Mouse (Mus musculus): ENCODE data around the gene Rmdn3. TPM values are rescaled to one million over a fixed set of nuclear protein-coding genes. Genes with fewer than 3 reads are reported as not detected.

Rmdn3 gene
- polyA plus RNA-seq, 1 experiment from 2014 or later: 52.1 TPM

GRCm38 (mm10) chr2:119163135-119163534, 6.3 kb upstream of the Rmdn3 start:
- WGBS: 77% methylated on average over 3 of the region's 3 CpGs
- Histone ChIP-seq H3K27ac (no peak overlapping the region), H3K4me3 (no peak overlapping the region), H3K27me3 (ENCODE audit: low read depth, poor library complexity, severe bottlenecking) (peaks cover 46% of the 10 kb centered on the region), H3K9me3 (replicated peaks) (no peaks in the 10 kb centered on the region), H3K36me3 (no peaks in the 10 kb centered on the region), H3K4me1 (peaks cover 17% of the 10 kb centered on the region)
- no peak for DNase-seq (ENCODE audit: low spot score)

GRCm38 (mm10) chr2:119161247-119161646, 4.4 kb upstream of the Rmdn3 start:
- 48% methylated on average over 2 of the region's 2 CpGs for WGBS
- DNase-seq (ENCODE audit: low spot score): no peak
- H3K4me3 ChIP-seq: no peak overlapping the region

GRCm38 (mm10) chr2:119157836-119158235, 1.0 kb upstream of the Rmdn3 start:
- no peaks in the 10 kb centered on the region for H3K27me3 ChIP-seq (ENCODE audit: low read depth, poor library complexity, severe bottlenecking)
- no peak overlapping the region for H3K27ac ChIP-seq
- H3K36me3 ChIP-seq: peaks cover 22% of the 10 kb centered on the region
- H3K4me1 ChIP-seq: peaks cover 24% of the 10 kb centered on the region
- H3K4me3 ChIP-seq: no peak overlapping the region
- H3K9me3 ChIP-seq (replicated peaks): no peaks in the 10 kb centered on the region
- no peak for DNase-seq (ENCODE audit: low spot score)

More at GRCm38 (mm10) chr2:119161247-119161646, 4.4 kb upstream of the Rmdn3 start:
- H3K4me1 ChIP-seq: peaks cover 12% of the 10 kb centered on the region
- H3K27me3 ChIP-seq (ENCODE audit: low read depth, poor library complexity, severe bottlenecking): peaks cover 27% of the 10 kb centered on the region
- H3K27ac ChIP-seq: no peak overlapping the region
- 0 out of 2 replicates have a peak, but pooled peaks cover 3% of the 10 kb centered on the region for H3K36me3 ChIP-seq
- no peaks in the 10 kb centered on the region for H3K9me3 ChIP-seq (replicated peaks)

GRCm38 (mm10) chr2:119156081-119156680, 653 bp downstream of the Rmdn3 start:
- H3K4me1 ChIP-seq: peaks cover 24% of the 10 kb centered on the region
- no peak for DNase-seq (ENCODE audit: low spot score)
- 7% methylated on average over 34 of the region's 34 CpGs for WGBS
- H3K36me3 ChIP-seq: peaks cover 39% of the 10 kb centered on the region
- peak overlapping the region; percentile 88 for H3K27ac ChIP-seq
- H3K9me3 ChIP-seq (replicated peaks): no peaks in the 10 kb centered on the region
- H3K27me3 ChIP-seq (ENCODE audit: low read depth, poor library complexity, severe bottlenecking): no peaks in the 10 kb centered on the region
- peak overlapping the region; percentile 100 for H3K4me3 ChIP-seq

- Histone ChIP-seq H3K27me3 (ENCODE audit: low read depth, poor library complexity, severe bottlenecking) (no peaks in the 10 kb centered on the region), H3K27ac (no peak overlapping the region), H3K4me1 (peaks cover 24% of the 10 kb centered on the region), H3K36me3 (peaks cover 47% of the 10 kb centered on the region), H3K4me3 (peak overlapping the region; percentile 100), H3K9me3 (replicated peaks) (no peaks in the 10 kb centered on the region)
- no peak for DNase-seq (ENCODE audit: low spot score)
- 86% methylated on average over 9 of the region's 9 CpGs for WGBS
Measured at GRCm38 (mm10) chr2:119155388-119155787, 1.4 kb downstream of the Rmdn3 start.

- no peaks in the 10 kb centered on the region for H3K9me3 ChIP-seq (replicated peaks)
- no peaks in the 10 kb centered on the region for H3K27me3 ChIP-seq (ENCODE audit: low read depth, poor library complexity, severe bottlenecking)
- 84% methylated on average over 2 of the region's 2 CpGs for WGBS
- H3K36me3 ChIP-seq: peaks cover 54% of the 10 kb centered on the region
- DNase-seq (ENCODE audit: low spot score): no peak
- no peak overlapping the region for H3K27ac ChIP-seq
- H3K4me1 ChIP-seq: peaks cover 24% of the 10 kb centered on the region
- H3K4me3 ChIP-seq: no peak overlapping the region
Measured at GRCm38 (mm10) chr2:119154683-119155082, 2.2 kb downstream of the Rmdn3 start.

GRCm38 (mm10) chr2:119152255-119152654, 4.6 kb downstream of the Rmdn3 start:
- H3K36me3 ChIP-seq: peaks cover 78% of the 10 kb centered on the region
- no peaks in the 10 kb centered on the region for H3K9me3 ChIP-seq (replicated peaks)
- no peak overlapping the region for H3K4me3 ChIP-seq
- no peak overlapping the region for H3K27ac ChIP-seq
- peaks cover 20% of the 10 kb centered on the region for H3K4me1 ChIP-seq
- WGBS: 83% methylated on average over 6 of the region's 6 CpGs
- H3K27me3 ChIP-seq (ENCODE audit: low read depth, poor library complexity, severe bottlenecking): no peaks in the 10 kb centered on the region
- DNase-seq (ENCODE audit: low spot score): no peak

- no peak overlapping the region for H3K27ac ChIP-seq
- no peak for DNase-seq (ENCODE audit: low spot score)
- peaks cover 96% of the 10 kb centered on the region for H3K36me3 ChIP-seq
- no peaks in the 10 kb centered on the region for H3K27me3 ChIP-seq (ENCODE audit: low read depth, poor library complexity, severe bottlenecking)
- no peaks in the 10 kb centered on the region for H3K9me3 ChIP-seq (replicated peaks)
- H3K4me3 ChIP-seq: no peak overlapping the region
- no peaks in the 10 kb centered on the region for H3K4me1 ChIP-seq
- 93% methylated on average over 8 of the region's 8 CpGs for WGBS
Measured at GRCm38 (mm10) chr2:119147775-119148174, 9.1 kb downstream of the Rmdn3 start.

- no peak overlapping the region for H3K27ac ChIP-seq
- WGBS: 88% methylated on average over 22 of the region's 22 CpGs
- no peak for DNase-seq (ENCODE audit: low spot score)
- no peaks in the 10 kb centered on the region for H3K27me3 ChIP-seq (ENCODE audit: low read depth, poor library complexity, severe bottlenecking)
- peaks cover 96% of the 10 kb centered on the region for H3K36me3 ChIP-seq
- H3K9me3 ChIP-seq (replicated peaks): no peaks in the 10 kb centered on the region
- H3K4me3 ChIP-seq: no peak overlapping the region
- H3K4me1 ChIP-seq: no peaks in the 10 kb centered on the region
Measured at GRCm38 (mm10) chr2:119147160-119147678, 9.6 kb downstream of the Rmdn3 start.

- H3K4me1 ChIP-seq: no peaks in the 10 kb centered on the region
- WGBS: 92% methylated on average over 6 of the region's 6 CpGs
- peaks cover 96% of the 10 kb centered on the region for H3K36me3 ChIP-seq
- H3K4me3 ChIP-seq: no peak overlapping the region
- no peak for DNase-seq (ENCODE audit: low spot score)
- H3K27ac ChIP-seq: no peak overlapping the region
- H3K9me3 ChIP-seq (replicated peaks): no peaks in the 10 kb centered on the region
- H3K27me3 ChIP-seq (ENCODE audit: low read depth, poor library complexity, severe bottlenecking): no peaks in the 10 kb centered on the region
Measured at GRCm38 (mm10) chr2:119146435-119146834, 10.4 kb downstream of the Rmdn3 start.

GRCm38 (mm10) chr2:119145199-119145598, 11.6 kb downstream of the Rmdn3 start:
- Histone ChIP-seq H3K4me1 (no peaks in the 10 kb centered on the region), H3K9me3 (replicated peaks) (no peaks in the 10 kb centered on the region), H3K27me3 (ENCODE audit: low read depth, poor library complexity, severe bottlenecking) (no peaks in the 10 kb centered on the region), H3K27ac (no peak overlapping the region), H3K36me3 (peaks cover 96% of the 10 kb centered on the region), H3K4me3 (no peak overlapping the region)
- 85% methylated on average over 2 of the region's 2 CpGs for WGBS
- no peak for DNase-seq (ENCODE audit: low spot score)

GRCm38 (mm10) chr2:119136346-119136898, 20.4 kb downstream of the Rmdn3 start:
- Histone ChIP-seq H3K4me3 (no peak overlapping the region), H3K36me3 (peaks cover 100% of the 10 kb centered on the region), H3K27ac (no peak overlapping the region), H3K27me3 (ENCODE audit: low read depth, poor library complexity, severe bottlenecking) (no peaks in the 10 kb centered on the region), H3K9me3 (replicated peaks) (no peaks in the 10 kb centered on the region), H3K4me1 (no peaks in the 10 kb centered on the region)
- 89% methylated on average over 5 of the region's 5 CpGs for WGBS
- DNase-seq (ENCODE audit: low spot score): no peak

- H3K9me3 ChIP-seq (replicated peaks): no peaks in the 10 kb centered on the region
- no peak for DNase-seq (ENCODE audit: low spot score)
- peaks cover 16% of the 10 kb centered on the region for H3K4me1 ChIP-seq
- peaks cover 35% of the 10 kb centered on the region for H3K36me3 ChIP-seq
- WGBS: 15% methylated on average over 20 of the region's 20 CpGs
- no peaks in the 10 kb centered on the region for H3K27me3 ChIP-seq (ENCODE audit: low read depth, poor library complexity, severe bottlenecking)
- H3K4me3 ChIP-seq: peak overlapping the region; percentile 87
- H3K27ac ChIP-seq: peak overlapping the region; percentile 93
Measured at GRCm38 (mm10) chr2:119113121-119113925, 43.5 kb downstream of the Rmdn3 start.
